Mouse (Mus musculus) limb, embryonic 13.5 days (tissue): ENCODE results near the gene Tmem211. TPM values are rescaled to one million over a fixed set of nuclear protein-coding genes. Genes with fewer than 3 reads are reported as not detected.

ENCODE experiments used
- ATAC-seq: fragments of 200-750 bp; cut with Nextera tagmentation; 2 replicates; pipeline ENCODE4 v1.8.0; 2017; ENCODE audit warnings: low read depth, moderate number of reproducible peaks, moderate TSS enrichment; ENCODE audit not compliant: low FRiP score
- H3K27ac ChIP-seq: fragments of 300-500 bp; sonication (generic); 2 replicates; pipeline ENCODE4 v1.5.1; 2015; ENCODE audit warnings: inconsistent platforms, mild to moderate bottlenecking, moderate library complexity
- H3K27me3 ChIP-seq: fragments of 300-500 bp; sonication (generic); 2 replicates; pipeline ENCODE4 v1.6.1; 2015; ENCODE audit warnings: mild to moderate bottlenecking, inconsistent platforms
- H3K36me3 ChIP-seq: fragments of 300-500 bp; sonication (generic); 2 replicates; pipeline ENCODE4 v1.6.1; 2015; ENCODE audit warnings: inconsistent platforms, mild to moderate bottlenecking, moderate library complexity
- H3K4me1 ChIP-seq: fragments of 300-500 bp; sonication (generic); 2 replicates; pipeline ENCODE4 v1.6.1; 2015; ENCODE audit warnings: inconsistent platforms
- H3K4me2 ChIP-seq: fragments of 300-500 bp; sonication (generic); replicated peaks from 2 replicates; pipeline ENCODE4 v1.6.1; 2015; ENCODE audit warnings: inconsistent platforms, mild to moderate bottlenecking, moderate library complexity
- H3K4me3 ChIP-seq: fragments of 300-500 bp; sonication (generic); 2 replicates; pipeline ENCODE4 v1.5.1; 2015; ENCODE audit warnings: moderate library complexity, mild to moderate bottlenecking, inconsistent platforms
- H3K9ac ChIP-seq: fragments of 300-500 bp; sonication (generic); 2 replicates; pipeline ENCODE4 v1.6.1; 2015; ENCODE audit warnings: mild to moderate bottlenecking, inconsistent platforms
- H3K9me3 ChIP-seq: fragments of 300-500 bp; sonication (generic); 2 replicates; pipeline ENCODE4 v1.6.1; 2016; ENCODE audit warnings: inconsistent platforms
- WGBS: fragments of 180-500 bp; shearing (Covaris S2); methylation state at CpG from one replicate; pipeline ENCODE4 v1.1.7; 2015; 5-methylcytosine and 5-hydroxymethylcytosine counted together
- polyA plus RNA-seq: library from polyadenylated mRNA; unstranded; fragments of >200 nt; fragmentation: Nextera tagmentation; extraction: Ambion mirVana; gene quantifications from 2 replicates; pipeline ENCODE4 v1.2.1, GENCODE M21; 2015

The Tmem211 gene
- polyA plus RNA-seq, 1 experiment from 2014 or later, result not detected

GRCm38 (mm10) chr5:113225686-113226435 is 848 bp upstream of the Tmem211 start:
- H3K27ac ChIP-seq, result no peak overlapping the region
- no peak for ATAC-seq

GRCm38 (mm10) chr5:113230196-113230595 is 3.5 kb downstream of the Tmem211 start:
- no peak overlapping the region for H3K4me2 ChIP-seq
- peaks cover 15% of the 10 kb centered on the region for H3K4me1 ChIP-seq
- no peaks in the 10 kb centered on the region for H3K9me3 ChIP-seq
- no peaks in the 10 kb centered on the region for H3K36me3 ChIP-seq
- no peak for ATAC-seq
- H3K9ac ChIP-seq, result no peak overlapping the region
- WGBS, result 79% methylated on average over 5 of the region's 5 CpGs
- H3K4me3 ChIP-seq, result no peak overlapping the region
- H3K27ac ChIP-seq, result no peak overlapping the region
- H3K27me3 ChIP-seq, result peaks cover 5% of the 10 kb centered on the region; the same call in 1 of the 2 replicates

More at GRCm38 (mm10) chr5:113225686-113226435, 848 bp upstream of the Tmem211 start:
- peak overlapping the region; percentile 59 for H3K9ac ChIP-seq
- H3K9me3 ChIP-seq, result 0 out of 2 replicates have a peak, but pooled peaks cover 2% of the 10 kb centered on the region
- peaks cover 15% of the 10 kb centered on the region for H3K4me1 ChIP-seq
- 17% methylated on average over 25 of the region's 25 CpGs for WGBS
- H3K4me2 ChIP-seq, result peak overlapping the region; percentile 63
- H3K36me3 ChIP-seq, result no peaks in the 10 kb centered on the region
- peaks cover 10% of the 10 kb centered on the region for H3K27me3 ChIP-seq
- H3K4me3 ChIP-seq, result peak overlapping the region; percentile 32

DNA sequence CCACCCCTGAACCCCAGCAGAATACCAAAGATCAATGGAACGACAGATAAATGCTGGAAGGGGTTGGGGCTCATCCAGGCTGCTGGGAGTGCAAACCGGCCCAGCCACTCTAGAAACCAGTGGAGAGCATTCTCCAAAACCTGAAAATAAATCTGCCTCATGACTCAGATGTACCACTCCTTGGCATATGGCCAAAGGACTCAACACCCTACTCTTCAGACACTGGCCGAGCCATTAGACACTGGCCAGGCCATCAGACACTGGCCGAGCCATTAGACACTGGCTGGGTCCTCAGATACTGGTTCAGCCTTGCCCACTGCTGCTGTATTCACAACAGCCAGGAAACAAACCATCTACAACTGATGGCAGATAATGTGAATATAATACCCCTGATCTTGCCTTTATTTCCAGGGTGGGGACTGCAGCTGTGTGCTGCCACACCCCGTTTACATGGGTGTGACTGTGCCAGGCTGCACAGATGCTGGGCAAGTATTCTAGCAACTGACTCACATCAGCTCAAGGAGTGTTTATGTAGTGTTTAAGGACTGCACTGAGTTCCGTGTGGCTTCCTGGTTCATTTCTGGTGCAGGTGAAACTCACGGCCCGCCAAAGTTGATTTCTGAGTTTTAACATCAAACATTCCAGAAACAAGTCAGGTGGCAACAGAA is 22.7 kb downstream of the Tmem211 start:
- no peak overlapping the region for H3K4me2 ChIP-seq
- no peak for ATAC-seq
- H3K4me3 ChIP-seq, result no peak overlapping the region
- H3K4me1 ChIP-seq, result 0 out of 2 replicates have a peak, but pooled peaks cover 3% of the 10 kb centered on the region
- no peaks in the 10 kb centered on the region for H3K9me3 ChIP-seq
- no peak overlapping the region for H3K27ac ChIP-seq
- no peak overlapping the region for H3K9ac ChIP-seq
- H3K36me3 ChIP-seq, result no peaks in the 10 kb centered on the region
- H3K27me3 ChIP-seq, result no peaks in the 10 kb centered on the region
- WGBS, result 74% methylated on average over 8 of the region's 8 CpGs

GRCm38 (mm10) chr5:113250806-113251205 is 24.1 kb downstream of the Tmem211 start:
- no peak for ATAC-seq
- 92% methylated on average over 11 of the region's 11 CpGs for WGBS
- Histone ChIP-seq H3K4me2 (no peak overlapping the region), H3K9ac (no peak overlapping the region), H3K4me3 (no peak overlapping the region), H3K36me3 (no peaks in the 10 kb centered on the region), H3K4me1 (no peaks in the 10 kb centered on the region), H3K27ac (no peak overlapping the region), H3K9me3 (no peaks in the 10 kb centered on the region), H3K27me3 (no peaks in the 10 kb centered on the region)

- Histone ChIP-seq H3K36me3 (no peaks in the 10 kb centered on the region), H3K27ac (no peak overlapping the region), H3K4me1 (no peaks in the 10 kb centered on the region), H3K9ac (no peak overlapping the region), H3K4me2 (no peak overlapping the region), H3K4me3 (no peak overlapping the region), H3K27me3 (no peaks in the 10 kb centered on the region), H3K9me3 (no peaks in the 10 kb centered on the region)
- ATAC-seq, result no peak
- WGBS, result 88% methylated on average over 8 of the region's 8 CpGs
Measured at GRCm38 (mm10) chr5:113265637-113266036, 38.9 kb downstream of the Tmem211 start.

- Histone ChIP-seq H3K4me2 (no peak overlapping the region), H3K27ac (no peak overlapping the region)
- peak; percentile 32; the same call in 1 of the 2 replicates for ATAC-seq
Measured at GRCm38 (mm10) chr5:113268246-113268645, 41.5 kb downstream of the Tmem211 start.

GRCm38 (mm10) chr5:113270043-113270442 is 43.3 kb downstream of the Tmem211 start:
- Histone ChIP-seq H3K9ac (no peak overlapping the region), H3K4me2 (no peak overlapping the region), H3K36me3 (no peaks in the 10 kb centered on the region), H3K27me3 (no peaks in the 10 kb centered on the region), H3K27ac (no peak overlapping the region), H3K4me3 (no peak overlapping the region), H3K4me1 (no peaks in the 10 kb centered on the region), H3K9me3 (no peaks in the 10 kb centered on the region)
- no peak for ATAC-seq
- 84% methylated on average over 3 of the region's 3 CpGs for WGBS

More at GRCm38 (mm10) chr5:113268246-113268645, 41.5 kb downstream of the Tmem211 start:
- no peak overlapping the region for H3K9ac ChIP-seq
- no peaks in the 10 kb centered on the region for H3K4me1 ChIP-seq
- no peaks in the 10 kb centered on the region for H3K27me3 ChIP-seq
- no peaks in the 10 kb centered on the region for H3K36me3 ChIP-seq
- H3K4me3 ChIP-seq, result no peak overlapping the region
- no peaks in the 10 kb centered on the region for H3K9me3 ChIP-seq

GRCm38 (mm10) chr5:113271207-113271811 is 44.6 kb downstream of the Tmem211 start:
- H3K9me3 ChIP-seq, result no peaks in the 10 kb centered on the region
- H3K27me3 ChIP-seq, result no peaks in the 10 kb centered on the region
- H3K4me1 ChIP-seq, result no peaks in the 10 kb centered on the region
- ATAC-seq, result no peak
- H3K4me2 ChIP-seq, result no peak overlapping the region
- no peak overlapping the region for H3K9ac ChIP-seq
- H3K27ac ChIP-seq, result no peak overlapping the region
- H3K36me3 ChIP-seq, result no peaks in the 10 kb centered on the region
- H3K4me3 ChIP-seq, result no peak overlapping the region
- WGBS, result 69% methylated on average over 11 of the region's 11 CpGs

- ATAC-seq, result no peak
- 74% methylated on average over 10 of the region's 10 CpGs for WGBS
Measured at GRCm38 (mm10) chr5:113275839-113276238, 49.1 kb downstream of the Tmem211 start.

GRCm38 (mm10) chr5:113280138-113280856 is 53.6 kb downstream of the Tmem211 start:
- peak overlapping the region; percentile 30 for H3K4me3 ChIP-seq
- ATAC-seq, result no peak
- H3K36me3 ChIP-seq, result no peaks in the 10 kb centered on the region
- 26% methylated on average over 15 of the region's 15 CpGs for WGBS
- H3K27ac ChIP-seq, result no peak overlapping the region
- H3K9me3 ChIP-seq, result no peaks in the 10 kb centered on the region
- H3K9ac ChIP-seq, result peak overlapping the region; percentile 13; the same call in 1 of the 2 replicates
- 0 out of 2 replicates have a peak, but pooled peaks cover 2% of the 10 kb centered on the region for H3K4me1 ChIP-seq
- H3K27me3 ChIP-seq, result peaks cover 7% of the 10 kb centered on the region
- H3K4me2 ChIP-seq, result peak overlapping the region; percentile 51

More at GRCm38 (mm10) chr5:113275839-113276238, 49.1 kb downstream of the Tmem211 start:
- H3K4me3 ChIP-seq, result no peak overlapping the region
- no peak overlapping the region for H3K9ac ChIP-seq
- H3K27ac ChIP-seq, result no peak overlapping the region
- H3K27me3 ChIP-seq, result no peaks in the 10 kb centered on the region
- H3K4me1 ChIP-seq, result 0 out of 2 replicates have a peak, but pooled peaks cover 2% of the 10 kb centered on the region
- no peaks in the 10 kb centered on the region for H3K36me3 ChIP-seq
- no peaks in the 10 kb centered on the region for H3K9me3 ChIP-seq
- H3K4me2 ChIP-seq, result no peak overlapping the region

- no peak for ATAC-seq
- Histone ChIP-seq H3K4me2 (no peak overlapping the region), H3K27me3 (peaks cover 20% of the 10 kb centered on the region), H3K27ac (no peak overlapping the region), H3K9me3 (no peaks in the 10 kb centered on the region), H3K4me1 (0 out of 2 replicates have a peak, but pooled peaks cover 2% of the 10 kb centered on the region), H3K4me3 (no peak overlapping the region), H3K36me3 (no peaks in the 10 kb centered on the region), H3K9ac (no peak overlapping the region)
- WGBS, result 92% methylated on average over 7 of the region's 7 CpGs
Measured at GRCm38 (mm10) chr5:113281557-113281956, 54.8 kb downstream of the Tmem211 start.
